Mouse (Mus musculus): Measurements from ENCODE around the gene Eloa. TPM values are rescaled to one million over a fixed set of nuclear protein-coding genes. Genes with fewer than 3 reads are reported as not detected.

Gene Eloa
- polyA plus RNA-seq, 1 experiment, result 16.8 TPM

GRCm38 (mm10) chr4:135972556-135972906 is 49.0 kb downstream of the Eloa start, which contains the start of gene Lypla2:
Gene Lypla2 (minus strand): TSS chr4:135972626.
- TF ChIP-seq CTCF (IDR thresholded peaks at IDR 0.05; ENCODE audit: extremely low read depth, insufficient read depth, low read length), result no peak
- 0 out of 2 replicates have a peak, but pooled peaks have one; percentile 70 for TF ChIP-seq POLR2A (IDR thresholded peaks at IDR 0.05; ENCODE audit: extremely low read depth, insufficient read depth, low read length)
- H3K4me3 ChIP-seq (ENCODE audit: insufficient read depth, low read length), result peak within 1 kb of the TSS; percentile 40
- H3K27ac ChIP-seq (ENCODE audit: insufficient read depth, low read length), result no peak within 1 kb of the TSS
- peaks cover 3% of the 10 kb centered on the region; the same call in 1 of the 2 replicates for H3K4me1 ChIP-seq (ENCODE audit: control insufficient read depth, insufficient read depth, low read length)

GRCm38 (mm10) chr4:135971805-135972555 is 49.6 kb downstream of the Eloa start:
- H3K4me3 ChIP-seq (ENCODE audit: insufficient read depth, low read length), result peak overlapping the region; percentile 40
- peaks cover 3% of the 10 kb centered on the region; the same call in 1 of the 2 replicates for H3K4me1 ChIP-seq (ENCODE audit: control insufficient read depth, insufficient read depth, low read length)
- TF ChIP-seq POLR2A (IDR thresholded peaks at IDR 0.05; ENCODE audit: extremely low read depth, insufficient read depth, low read length) (no peak), CTCF (IDR thresholded peaks at IDR 0.05; ENCODE audit: extremely low read depth, insufficient read depth, low read length) (no peak)
- H3K27ac ChIP-seq (ENCODE audit: insufficient read depth, low read length), result no peak overlapping the region

GRCm38 (mm10) chr4:135970585-135970984 is 51.0 kb downstream of the Eloa start:
- Histone ChIP-seq H3K27ac (ENCODE audit: insufficient read depth, low read length) (no peak overlapping the region), H3K4me3 (ENCODE audit: insufficient read depth, low read length) (no peak overlapping the region; the same call in 1 of the 2 replicates), H3K4me1 (ENCODE audit: control insufficient read depth, insufficient read depth, low read length) (peaks cover 3% of the 10 kb centered on the region; the same call in 1 of the 2 replicates)
- TF ChIP-seq POLR2A (IDR thresholded peaks at IDR 0.05; ENCODE audit: extremely low read depth, insufficient read depth, low read length) (no peak), CTCF (IDR thresholded peaks at IDR 0.05; ENCODE audit: extremely low read depth, insufficient read depth, low read length) (no peak)

GRCm38 (mm10) chr4:135969070-135969750 is 52.4 kb downstream of the Eloa start:
- no peak overlapping the region for H3K4me3 ChIP-seq (ENCODE audit: insufficient read depth, low read length)
- peaks cover 3% of the 10 kb centered on the region; the same call in 1 of the 2 replicates for H3K4me1 ChIP-seq (ENCODE audit: control insufficient read depth, insufficient read depth, low read length)
- TF ChIP-seq POLR2A (IDR thresholded peaks at IDR 0.05; ENCODE audit: extremely low read depth, insufficient read depth, low read length), result no peak
- TF ChIP-seq CTCF (IDR thresholded peaks at IDR 0.05; ENCODE audit: extremely low read depth, insufficient read depth, low read length), result no peak
- no peak overlapping the region for H3K27ac ChIP-seq (ENCODE audit: insufficient read depth, low read length)

GRCm38 (mm10) chr4:135968271-135968869 is 53.2 kb downstream of the Eloa start:
- Histone ChIP-seq H3K4me3 (ENCODE audit: insufficient read depth, low read length) (no peak overlapping the region), H3K27ac (ENCODE audit: insufficient read depth, low read length) (no peak overlapping the region), H3K4me1 (ENCODE audit: control insufficient read depth, insufficient read depth, low read length) (peaks cover 3% of the 10 kb centered on the region; the same call in 1 of the 2 replicates)
- TF ChIP-seq CTCF (IDR thresholded peaks at IDR 0.05; ENCODE audit: extremely low read depth, insufficient read depth, low read length) (no peak), POLR2A (IDR thresholded peaks at IDR 0.05; ENCODE audit: extremely low read depth, insufficient read depth, low read length) (no peak)

GRCm38 (mm10) chr4:135967086-135967760 is 54.3 kb downstream of the Eloa start:
- no peak overlapping the region for H3K4me3 ChIP-seq (ENCODE audit: insufficient read depth, low read length)
- peaks cover 3% of the 10 kb centered on the region; the same call in 1 of the 2 replicates for H3K4me1 ChIP-seq (ENCODE audit: control insufficient read depth, insufficient read depth, low read length)
- H3K27ac ChIP-seq (ENCODE audit: insufficient read depth, low read length), result no peak overlapping the region
- TF ChIP-seq CTCF (IDR thresholded peaks at IDR 0.05; ENCODE audit: extremely low read depth, insufficient read depth, low read length) (no peak), POLR2A (IDR thresholded peaks at IDR 0.05; ENCODE audit: extremely low read depth, insufficient read depth, low read length) (no peak)

- peaks cover under 1% of the 10 kb centered on the region; the same call in 1 of the 2 replicates for H3K4me1 ChIP-seq (ENCODE audit: control insufficient read depth, insufficient read depth, low read length)
- TF ChIP-seq POLR2A (IDR thresholded peaks at IDR 0.05; ENCODE audit: extremely low read depth, insufficient read depth, low read length), result no peak
- TF ChIP-seq CTCF (IDR thresholded peaks at IDR 0.05; ENCODE audit: extremely low read depth, insufficient read depth, low read length), result no peak
- no peak overlapping the region for H3K27ac ChIP-seq (ENCODE audit: insufficient read depth, low read length)
- no peak overlapping the region for H3K4me3 ChIP-seq (ENCODE audit: insufficient read depth, low read length)
These were observed 55.3 kb downstream of the Eloa start for GRCm38 (mm10) chr4:135966283-135966682.

- TF ChIP-seq CTCF (IDR thresholded peaks at IDR 0.05; ENCODE audit: extremely low read depth, insufficient read depth, low read length) (no peak), POLR2A (IDR thresholded peaks at IDR 0.05; ENCODE audit: extremely low read depth, insufficient read depth, low read length) (no peak)
- Histone ChIP-seq H3K4me3 (ENCODE audit: insufficient read depth, low read length) (no peak overlapping the region), H3K27ac (ENCODE audit: insufficient read depth, low read length) (no peak overlapping the region), H3K4me1 (ENCODE audit: control insufficient read depth, insufficient read depth, low read length) (no peaks in the 10 kb centered on the region)
These were observed 56.5 kb downstream of the Eloa start for GRCm38 (mm10) chr4:135965113-135965512.

GRCm38 (mm10) chr4:135964426-135964825 is 57.1 kb downstream of the Eloa start:
- H3K4me1 ChIP-seq (ENCODE audit: control insufficient read depth, insufficient read depth, low read length), result no peaks in the 10 kb centered on the region
- H3K27ac ChIP-seq (ENCODE audit: insufficient read depth, low read length), result peak overlapping the region; percentile 39
- no peak for TF ChIP-seq POLR2A (IDR thresholded peaks at IDR 0.05; ENCODE audit: extremely low read depth, insufficient read depth, low read length)
- TF ChIP-seq CTCF (IDR thresholded peaks at IDR 0.05; ENCODE audit: extremely low read depth, insufficient read depth, low read length), result no peak
- peak overlapping the region; percentile 47 for H3K4me3 ChIP-seq (ENCODE audit: insufficient read depth, low read length)
